Mouse (Mus musculus): ENCODE measurements around the gene Adam11. TPM values are rescaled to one million over a fixed set of nuclear protein-coding genes. Genes with fewer than 3 reads are reported as not detected.

Gene Adam11
- total and polyA plus RNA-seq, 2 experiments from 2014 or later, result 17.6 to 37.9 TPM

DNA sequence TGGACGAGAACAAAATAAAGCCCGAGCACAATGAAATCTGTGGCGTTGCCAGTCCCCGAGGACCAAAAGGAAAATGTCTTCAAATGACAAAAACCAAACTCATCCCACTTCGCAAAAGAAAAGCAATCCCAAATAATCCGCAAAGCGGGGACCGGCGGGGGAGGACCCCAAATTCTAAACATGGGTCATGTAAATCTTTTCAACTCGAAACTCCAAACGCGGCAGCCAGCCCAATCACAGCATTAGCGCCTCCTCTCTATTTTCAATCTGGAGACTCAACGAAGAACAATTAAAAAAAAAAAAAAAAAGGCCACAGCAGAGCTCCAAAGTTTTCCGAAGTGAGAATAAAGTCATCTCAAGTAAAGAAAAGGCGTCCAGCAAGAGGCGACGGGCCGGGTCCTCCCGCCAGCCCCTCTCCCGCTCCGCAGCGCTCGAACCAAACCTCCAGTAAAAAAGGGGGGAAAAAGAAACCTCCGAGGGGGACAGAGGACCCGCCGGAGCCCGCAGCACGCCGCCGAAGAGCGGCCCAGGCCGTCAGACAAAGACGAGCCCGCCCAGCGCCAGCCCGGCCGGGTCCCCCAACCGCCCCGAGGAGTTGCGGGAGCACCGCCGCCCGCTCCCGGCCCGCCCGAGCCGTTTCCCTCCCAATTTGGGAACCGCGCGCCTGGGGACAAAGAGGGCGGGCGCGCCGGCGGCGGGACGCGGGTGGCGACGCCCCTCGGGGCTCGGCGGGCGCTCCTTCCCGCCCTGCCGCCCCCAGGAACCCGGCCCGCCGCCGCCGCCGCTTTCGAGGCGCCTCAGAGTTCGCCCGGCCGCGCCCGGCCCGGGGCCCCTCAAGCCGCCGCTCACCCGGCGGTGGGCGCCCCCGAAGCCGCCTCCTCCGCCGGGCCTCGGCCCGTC lies 57.1 kb downstream of the Adam11 start:
- no peak for TF ChIP-seq CTCF (IDR thresholded peaks at IDR 0.05; ENCODE audit: low read depth)
- Histone ChIP-seq H3K4me1 (ENCODE audit: insufficient read depth) (peaks cover 4% of the 10 kb centered on the region; the same call in 1 of the 2 replicates), H3K36me3 (ENCODE audit: insufficient read depth) (no peaks in the 10 kb centered on the region), H3K9me3 (ENCODE audit: low read length) (no peaks in the 10 kb centered on the region), H3K9ac (peak overlapping the region; percentile 63), H3K4me3 (ENCODE audit: low read depth, low read length) (peak overlapping the region; percentile 74), H3K27ac (ENCODE audit: low read depth, low read length) (peak overlapping the region; percentile 82), H3K27me3 (ENCODE audit: insufficient read depth, low read length) (no peaks in the 10 kb centered on the region), H3K4me2 (ENCODE audit: low read depth) (peak overlapping the region; percentile 79)
- WGBS, result under 1% methylated on average over 54 of the region's 92 CpGs
- ATAC-seq, result peak; percentile 51
- DNase-seq, result peak; percentile 37

- DNase-seq, result peak; percentile 82
- Histone ChIP-seq H3K27me3 (ENCODE audit: insufficient read depth, low read length) (no peaks in the 10 kb centered on the region), H3K4me1 (ENCODE audit: insufficient read depth) (peaks cover 4% of the 10 kb centered on the region; the same call in 1 of the 2 replicates), H3K4me2 (ENCODE audit: low read depth) (peak within 1 kb of the TSS; percentile 79), H3K9ac (peak within 1 kb of the TSS; percentile 63), H3K9me3 (ENCODE audit: low read length) (no peaks in the 10 kb centered on the region), H3K4me3 (ENCODE audit: low read depth, low read length) (peak within 1 kb of the TSS; percentile 74), H3K36me3 (ENCODE audit: insufficient read depth) (no peaks in the 10 kb centered on the region), H3K27ac (ENCODE audit: low read depth, low read length) (peak within 1 kb of the TSS; percentile 82)
- peak; percentile 91 for ATAC-seq
- under 1% methylated on average over 67 of the region's 97 CpGs for WGBS
- TF ChIP-seq CTCF (IDR thresholded peaks at IDR 0.05; ENCODE audit: low read depth), result peak; percentile 44
Observed at GRCm38 (mm10) chr11:102819021-102819782, 58.0 kb downstream of the Adam11 start, which contains the start of gene Gjc1. Gene Gjc1 (minus strand): TSS chr11:102819700.

GRCm38 (mm10) chr11:102819783-102820385 lies 58.6 kb downstream of the Adam11 start:
- H3K27me3 ChIP-seq (ENCODE audit: insufficient read depth, low read length), result no peaks in the 10 kb centered on the region
- DNase-seq (no peak), ATAC-seq (no peak)
- no peak for TF ChIP-seq CTCF (IDR thresholded peaks at IDR 0.05; ENCODE audit: low read depth)
- H3K4me1 ChIP-seq (ENCODE audit: insufficient read depth), result peaks cover 4% of the 10 kb centered on the region; the same call in 1 of the 2 replicates
- peak overlapping the region; percentile 82 for H3K27ac ChIP-seq (ENCODE audit: low read depth, low read length)
- no peak overlapping the region; the same call in 1 of the 2 replicates for H3K9ac ChIP-seq
- H3K36me3 ChIP-seq (ENCODE audit: insufficient read depth), result no peaks in the 10 kb centered on the region
- 6% methylated on average over 14 of the region's 14 CpGs for WGBS
- H3K4me3 ChIP-seq (ENCODE audit: low read depth, low read length), result peak overlapping the region; percentile 74
- H3K9me3 ChIP-seq (ENCODE audit: low read length), result no peaks in the 10 kb centered on the region
- peak overlapping the region; percentile 79 for H3K4me2 ChIP-seq (ENCODE audit: low read depth)

DNA sequence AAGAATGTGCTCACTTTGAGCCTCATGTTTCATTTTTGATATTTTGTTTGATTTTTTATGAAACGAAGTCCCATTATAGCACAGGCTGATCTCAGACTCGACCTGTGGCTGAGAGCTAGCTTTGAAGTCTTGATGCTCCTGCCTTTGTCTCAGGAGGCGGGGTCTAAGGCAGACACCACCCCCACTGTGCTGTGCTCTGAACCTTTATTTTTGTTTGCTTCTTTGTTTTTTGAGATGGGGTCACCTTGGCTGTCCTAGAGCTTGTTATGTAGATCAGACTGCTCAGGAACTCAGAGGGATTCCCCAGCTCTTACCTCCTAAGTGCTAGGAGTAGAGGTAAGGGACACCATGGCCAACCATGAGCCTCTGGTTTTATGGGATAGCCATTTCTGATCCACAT lies 59.2 kb downstream of the Adam11 start:
- Histone ChIP-seq H3K27ac (ENCODE audit: low read depth, low read length) (no peak overlapping the region), H3K4me2 (ENCODE audit: low read depth) (no peak overlapping the region), H3K27me3 (ENCODE audit: insufficient read depth, low read length) (no peaks in the 10 kb centered on the region), H3K4me3 (ENCODE audit: low read depth, low read length) (no peak overlapping the region), H3K4me1 (ENCODE audit: insufficient read depth) (peaks cover 4% of the 10 kb centered on the region; the same call in 1 of the 2 replicates), H3K9ac (no peak overlapping the region), H3K36me3 (ENCODE audit: insufficient read depth) (no peaks in the 10 kb centered on the region), H3K9me3 (ENCODE audit: low read length) (no peaks in the 10 kb centered on the region)
- no peak for TF ChIP-seq CTCF (IDR thresholded peaks at IDR 0.05; ENCODE audit: low read depth)
- ATAC-seq (no peak), DNase-seq (no peak)
- 19% methylated on average over 3 of the region's 3 CpGs for WGBS

GRCm38 (mm10) chr11:102821231-102821630 lies 60.0 kb downstream of the Adam11 start:
- H3K4me2 ChIP-seq (ENCODE audit: low read depth), result no peak overlapping the region
- H3K9ac ChIP-seq, result no peak overlapping the region
- no peaks in the 10 kb centered on the region for H3K9me3 ChIP-seq (ENCODE audit: low read length)
- DNase-seq (no peak), ATAC-seq (no peak)
- no peak for TF ChIP-seq CTCF (IDR thresholded peaks at IDR 0.05; ENCODE audit: low read depth)
- 0 out of 2 replicates have a peak, but pooled peaks cover 4% of the 10 kb centered on the region for H3K4me1 ChIP-seq (ENCODE audit: insufficient read depth)
- H3K27ac ChIP-seq (ENCODE audit: low read depth, low read length), result no peak overlapping the region
- H3K4me3 ChIP-seq (ENCODE audit: low read depth, low read length), result no peak overlapping the region
- no peaks in the 10 kb centered on the region for H3K36me3 ChIP-seq (ENCODE audit: insufficient read depth)
- no peaks in the 10 kb centered on the region for H3K27me3 ChIP-seq (ENCODE audit: insufficient read depth, low read length)
- 56% methylated on average over 6 of the region's 6 CpGs for WGBS

- no peaks in the 10 kb centered on the region for H3K9me3 ChIP-seq (ENCODE audit: low read length)
- no peak overlapping the region for H3K4me3 ChIP-seq (ENCODE audit: low read depth, low read length)
- TF ChIP-seq CTCF (IDR thresholded peaks at IDR 0.05; ENCODE audit: low read depth), result no peak
- no peaks in the 10 kb centered on the region for H3K27me3 ChIP-seq (ENCODE audit: insufficient read depth, low read length)
- H3K4me2 ChIP-seq (ENCODE audit: low read depth), result no peak overlapping the region
- 70% methylated on average over 2 of the region's 2 CpGs for WGBS
- ATAC-seq, result no peak
- H3K9ac ChIP-seq, result no peak overlapping the region
- H3K4me1 ChIP-seq (ENCODE audit: insufficient read depth), result no peaks in the 10 kb centered on the region
- H3K27ac ChIP-seq (ENCODE audit: low read depth, low read length), result no peak overlapping the region
- DNase-seq, result no peak
- H3K36me3 ChIP-seq (ENCODE audit: insufficient read depth), result no peaks in the 10 kb centered on the region
Observed at GRCm38 (mm10) chr11:102826476-102826875, 65.2 kb downstream of the Adam11 start.

Measured in forebrain, postnatal 0 days (tissue).